Mouse (Mus musculus) large intestine, adult 2 months (tissue): ENCODE measurements around the gene Cnot11. TPM values are rescaled to one million over a fixed set of nuclear protein-coding genes. Genes with fewer than 3 reads are reported as not detected.
A peak's percentile ranks its signal among the peaks of the same experiment; 100 is the strongest.
"Not testable (repeated sequence)": the region's sequence is repeated elsewhere in the genome, so short reads cannot be mapped to it uniquely, and the experiment has no call there.

Source experiments
- DNase-seq: peaks from one replicate; pipeline ENCODE4 v3.0.0-alpha.2; 2012; ENCODE audit warnings: low read depth, low spot score
- WGBS: fragments of 180-500 bp; shearing (Covaris S2); methylation state at CpG from one replicate; pipeline ENCODE4 v1.1.7; 2018; 5-methylcytosine and 5-hydroxymethylcytosine counted together
- polyA plus RNA-seq: library from polyadenylated mRNA; depleted of rRNA; stranded (reverse); fragments of >200 nt; gene quantifications from 2 replicates; pipeline ENCODE4 v1.2.3, GENCODE M21; 2012; rRNA removed

The Cnot11 gene
- polyA plus RNA-seq, 1 experiment, result 10.7 TPM

- DNase-seq, result no peak
These were observed 41.8 kb downstream of the Cnot11 start for GRCm38 (mm10) chr1:39576431-39577243.

GRCm38 (mm10) chr1:39577253-39577705, 42.5 kb downstream of the Cnot11 start, which contains the start of gene Rnf149:
Gene Rnf149, minus strand, starts transcription at chr1:39577405.
- peak; percentile 47 for DNase-seq
- WGBS, result under 1% methylated on average over 49 of the region's 49 CpGs

More at GRCm38 (mm10) chr1:39576431-39577243, 41.8 kb downstream of the Cnot11 start:
- under 1% methylated on average over 88 of the region's 88 CpGs for WGBS

GRCm38 (mm10) chr1:39578446-39578845, 43.7 kb downstream of the Cnot11 start:
- WGBS, result 69% methylated on average over 5 of the region's 5 CpGs
- DNase-seq, result no peak

GRCm38 (mm10) chr1:39579139-39579538, 44.3 kb downstream of the Cnot11 start:
- DNase-seq, result no peak
- WGBS, result 72% methylated on average over 6 of the region's 6 CpGs

- no peak for DNase-seq
- WGBS, result 71% methylated on average over 2 of the region's 3 CpGs
These were observed 46.4 kb downstream of the Cnot11 start for GRCm38 (mm10) chr1:39581215-39581614.

GRCm38 (mm10) chr1:39583173-39583572, 48.4 kb downstream of the Cnot11 start:
- 88% methylated on average over 9 of the region's 9 CpGs for WGBS
- no peak for DNase-seq

- 32% methylated on average over 9 of the region's 9 CpGs for WGBS
- DNase-seq, result no peak
These were observed 50.6 kb downstream of the Cnot11 start for GRCm38 (mm10) chr1:39585416-39585815.

- 75% methylated on average over 5 of the region's 5 CpGs for WGBS
- no peak for DNase-seq
These were observed 55.4 kb downstream of the Cnot11 start for GRCm38 (mm10) chr1:39590193-39590592.

GRCm38 (mm10) chr1:39591557-39591956, 56.8 kb downstream of the Cnot11 start:
- not testable (repeated sequence) for DNase-seq
- 26% methylated on average over 1 of the region's 1 CpGs for WGBS

- 39% methylated on average over 4 of the region's 4 CpGs for WGBS
- no peak for DNase-seq
These were observed 57.3 kb downstream of the Cnot11 start for GRCm38 (mm10) chr1:39592090-39592489.

GRCm38 (mm10) chr1:39593836-39594235, 59.0 kb downstream of the Cnot11 start:
- DNase-seq, result no peak
- WGBS, result 25% methylated on average over 10 of the region's 10 CpGs

Other genes with a start within 250 kb of the Cnot11 start
- 291 and 314 TPM in 2 replicates for gene Rpl31, start 167.2 kb upstream of the Cnot11 start, polyA plus RNA-seq
- 8.0 and 13.5 TPM in 2 replicates for gene Tbc1d8, start 56.2 kb upstream of the Cnot11 start, polyA plus RNA-seq
- gene Rnf149, start 42.4 kb downstream of the Cnot11 start, polyA plus RNA-seq, result 17.9 and 20.4 TPM in 2 replicates
- 0.10 and 0.15 TPM in 2 replicates for gene Creg2, start 116.5 kb downstream of the Cnot11 start, polyA plus RNA-seq
- gene Rfx8, start 186.0 kb downstream of the Cnot11 start, polyA plus RNA-seq, result not detected in 2 replicates